Mouse (Mus musculus) stomach, postnatal 0 days (tissue): Measurements from ENCODE around the gene Nprl3. TPM values are rescaled to one million over a fixed set of nuclear protein-coding genes. Genes with fewer than 3 reads are reported as not detected.

ENCODE experiments used
- ATAC-seq: fragments of 200-750 bp; cut with Nextera tagmentation; 2 replicates; pipeline ENCODE4 v1.8.0; 2017; ENCODE audit not compliant: low FRiP score, low TSS enrichment
- DNase-seq: peaks from one replicate; pipeline ENCODE4 v3.0.0-alpha.2; 2016; ENCODE audit warnings: low spot score
- H3K27ac ChIP-seq: fragments of 300-500 bp; sonication (generic); replicated peaks from 2 replicates; pipeline ENCODE4 v1.5.1; 2014; ENCODE audit warnings: mild to moderate bottlenecking, control low read depth
- H3K27me3 ChIP-seq: fragments of 300-500 bp; sonication (generic); 2 replicates; pipeline ENCODE4 v1.6.1; 2014; ENCODE audit warnings: low read length; ENCODE audit not compliant: control insufficient read depth, insufficient read depth
- H3K36me3 ChIP-seq: fragments of 300-500 bp; sonication (generic); 2 replicates; pipeline ENCODE4 v1.6.1; 2014; ENCODE audit warnings: low read length, mixed read lengths; ENCODE audit not compliant: control insufficient read depth, insufficient read depth
- H3K4me1 ChIP-seq: fragments of 300-500 bp; sonication (generic); replicated peaks from 2 replicates; pipeline ENCODE4 v1.6.1; 2014; ENCODE audit warnings: antibody characterized with exemption; ENCODE audit not compliant: control insufficient read depth, insufficient read depth
- H3K4me2 ChIP-seq: fragments of 300-500 bp; sonication (generic); replicated peaks from 2 replicates; pipeline ENCODE4 v1.6.1; 2014; ENCODE audit warnings: low read depth, mild to moderate bottlenecking, control low read depth, moderate library complexity
- H3K4me3 ChIP-seq: fragments of 300-500 bp; sonication (generic); 2 replicates; pipeline ENCODE4 v1.5.1; 2014; ENCODE audit warnings: low read depth, low read length, control low read depth
- H3K9ac ChIP-seq: fragments of 300-500 bp; sonication (generic); 2 replicates; pipeline ENCODE4 v1.6.1; 2014; ENCODE audit warnings: mild to moderate bottlenecking, low read length, control low read depth, mixed read lengths
- H3K9me3 ChIP-seq: fragments of 300-500 bp; sonication (generic); 2 replicates; pipeline ENCODE4 v1.6.1; 2016; ENCODE audit warnings: low read length; ENCODE audit not compliant: control insufficient read depth
- CTCF ChIP-seq: IDR thresholded peaks from 2 replicates; pipeline ENCODE4 v1.5.1; 2016; ENCODE audit warnings: antibody characterized with exemption, low read depth, mild to moderate bottlenecking, moderate library complexity
- EP300 ChIP-seq: optimal IDR thresholded peaks from 2 replicates; pipeline ENCODE3; 2016; ENCODE audit warnings: antibody characterized with exemption
- WGBS: fragments of 180-500 bp; shearing (Covaris S2); extraction: QIAGEN DNeasy Blood & Tissue Kit; methylation state at CpG from one replicate; pipeline ENCODE4 v1.1.7; 2014; 5-methylcytosine and 5-hydroxymethylcytosine counted together
- polyA plus RNA-seq: library from polyadenylated mRNA; unstranded; fragments of >200 nt; fragmentation: Nextera tagmentation; extraction: Ambion mirVana; gene quantifications from 2 replicates; pipeline ENCODE4 v1.2.1, GENCODE M21; 2015

The Nprl3 gene
- polyA plus RNA-seq, 1 experiment from 2014 or later: 28.2 TPM

GRCm38 (mm10) chr11:32268952-32269351 lies 1.4 kb upstream of the Nprl3 start:
- H3K27me3 ChIP-seq: no peaks in the 10 kb centered on the region
- H3K36me3 ChIP-seq: no peaks in the 10 kb centered on the region
- ATAC-seq (no peak), DNase-seq (no peak)
- no peak overlapping the region for H3K9ac ChIP-seq
- no peak overlapping the region for H3K27ac ChIP-seq
- H3K9me3 ChIP-seq: no peaks in the 10 kb centered on the region
- WGBS: 77% methylated on average over 5 of the region's 5 CpGs
- no peak for TF ChIP-seq CTCF
- TF ChIP-seq EP300: no peak
- H3K4me1 ChIP-seq: peaks cover 3% of the 10 kb centered on the region; the same call in 1 of the 2 replicates
- no peak overlapping the region for H3K4me3 ChIP-seq
- H3K4me2 ChIP-seq: no peak overlapping the region

- WGBS: 28% methylated on average over 5 of the region's 5 CpGs
- ATAC-seq (0 out of 2 replicates have a peak, but pooled peaks have one; percentile 24), DNase-seq (no peak)
- Histone ChIP-seq H3K36me3 (no peaks in the 10 kb centered on the region), H3K4me1 (peaks cover 3% of the 10 kb centered on the region; the same call in 1 of the 2 replicates), H3K27me3 (no peaks in the 10 kb centered on the region), H3K27ac (peak overlapping the region; percentile 95), H3K4me3 (peak overlapping the region; percentile 81), H3K4me2 (peak overlapping the region; percentile 74), H3K9me3 (no peaks in the 10 kb centered on the region), H3K9ac (peak overlapping the region; percentile 95)
- no peak for TF ChIP-seq CTCF
Measured at GRCm38 (mm10) chr11:32267964-32268363, 457 bp upstream of the Nprl3 start.

- ATAC-seq: no peak
- WGBS: 13% methylated on average over 6 of the region's 6 CpGs
- Histone ChIP-seq H3K4me3 (peak overlapping the region; percentile 81), H3K27ac (peak overlapping the region; percentile 95), H3K36me3 (no peaks in the 10 kb centered on the region), H3K4me1 (peaks cover 3% of the 10 kb centered on the region; the same call in 1 of the 2 replicates), H3K9me3 (no peaks in the 10 kb centered on the region), H3K9ac (peak overlapping the region; percentile 95), H3K4me2 (peak overlapping the region; percentile 74), H3K27me3 (no peaks in the 10 kb centered on the region)
- DNase-seq: no peak
- TF ChIP-seq CTCF (no peak), EP300 (no peak)
Measured at GRCm38 (mm10) chr11:32266776-32267175, 731 bp downstream of the Nprl3 start.

- Histone ChIP-seq H3K4me3 (no peak overlapping the region), H3K36me3 (no peaks in the 10 kb centered on the region), H3K9ac (no peak overlapping the region), H3K9me3 (no peaks in the 10 kb centered on the region), H3K4me2 (no peak overlapping the region), H3K27me3 (no peaks in the 10 kb centered on the region), H3K27ac (no peak overlapping the region), H3K4me1 (peaks cover 3% of the 10 kb centered on the region; the same call in 1 of the 2 replicates)
- TF ChIP-seq EP300 (no peak), CTCF (no peak)
- WGBS: 88% methylated on average over 6 of the region's 6 CpGs
- DNase-seq (no peak), ATAC-seq (no peak)
Measured at GRCm38 (mm10) chr11:32266194-32266593, 1.3 kb downstream of the Nprl3 start.

DNA sequence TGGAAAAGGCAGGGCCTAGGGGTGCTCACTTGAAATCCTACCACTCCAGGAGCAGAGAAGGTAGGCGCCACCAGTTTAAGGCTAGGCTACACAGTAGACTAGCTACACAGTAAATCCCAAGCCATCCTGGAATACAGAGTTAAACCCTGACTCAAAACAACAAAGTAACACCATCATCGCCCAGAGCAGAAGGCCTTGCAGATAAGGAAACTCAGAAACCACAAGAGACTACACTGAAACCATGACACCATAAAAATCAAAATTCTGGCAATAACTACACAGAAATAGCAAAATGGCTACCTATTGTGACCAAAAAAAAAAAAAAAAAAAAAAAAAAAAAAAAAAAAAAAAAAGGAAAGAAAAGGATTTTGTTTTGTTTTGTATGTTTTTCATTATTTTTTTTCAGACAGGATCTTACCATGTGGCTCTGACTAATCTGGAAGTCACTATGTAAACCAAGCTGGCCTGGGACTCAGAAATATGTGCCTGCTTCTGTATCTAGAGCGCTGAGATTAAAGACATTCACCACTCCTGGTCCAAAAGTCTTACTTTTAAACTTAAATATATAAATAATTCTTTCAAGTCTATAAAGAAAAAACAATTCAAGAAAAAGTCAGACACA lies 2.3 kb downstream of the Nprl3 start:
- Histone ChIP-seq H3K27ac (no peak overlapping the region), H3K9ac (no peak overlapping the region), H3K4me1 (peaks cover 3% of the 10 kb centered on the region; the same call in 1 of the 2 replicates), H3K4me3 (no peak overlapping the region), H3K4me2 (no peak overlapping the region), H3K9me3 (no peaks in the 10 kb centered on the region), H3K36me3 (0 out of 2 replicates have a peak, but pooled peaks cover 1% of the 10 kb centered on the region), H3K27me3 (no peaks in the 10 kb centered on the region)
- DNase-seq (no peak), ATAC-seq (no peak)
- TF ChIP-seq EP300 (no peak), CTCF (no peak)
- 91% methylated on average over 3 of the region's 3 CpGs for WGBS

DNA sequence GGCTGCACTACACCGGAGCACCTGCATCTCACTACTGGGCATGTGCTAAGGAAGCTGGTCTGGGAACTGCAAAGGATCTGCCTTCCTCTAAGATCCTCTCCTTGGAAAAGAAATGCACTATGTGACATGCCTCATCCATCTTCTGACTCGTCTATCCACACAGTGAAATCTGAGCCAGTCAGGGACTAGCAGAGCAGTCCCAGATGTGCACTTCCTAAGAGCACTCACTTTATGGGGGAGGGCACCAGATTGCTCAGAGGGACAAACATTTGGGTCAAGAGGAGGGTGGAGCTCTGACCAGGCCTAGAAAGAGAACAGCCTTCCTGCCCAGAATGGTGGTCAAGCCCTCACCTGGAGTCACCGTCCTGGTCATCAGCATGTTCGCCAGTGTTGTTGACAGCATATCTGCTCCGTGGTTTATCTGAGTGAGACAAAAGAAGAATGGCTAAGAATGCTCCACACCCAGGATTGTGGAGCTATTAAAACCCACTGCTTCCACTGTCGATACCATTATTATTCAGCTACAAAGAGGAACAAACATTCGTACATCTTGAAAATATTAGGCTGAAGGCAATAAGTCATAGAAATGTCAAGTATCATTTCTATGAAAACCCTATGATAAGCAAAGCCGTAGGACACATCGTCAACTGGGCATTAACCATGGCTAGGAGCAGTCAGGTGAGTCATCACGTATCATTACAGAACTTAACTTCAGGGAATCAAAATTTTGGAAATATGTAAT lies 4.7 kb downstream of the Nprl3 start:
- no peak for TF ChIP-seq EP300
- no peak for TF ChIP-seq CTCF
- Histone ChIP-seq H3K27me3 (no peaks in the 10 kb centered on the region), H3K9me3 (no peaks in the 10 kb centered on the region), H3K27ac (no peak overlapping the region), H3K36me3 (0 out of 2 replicates have a peak, but pooled peaks cover 2% of the 10 kb centered on the region), H3K4me2 (no peak overlapping the region), H3K9ac (no peak overlapping the region), H3K4me1 (peaks cover under 1% of the 10 kb centered on the region; the same call in 1 of the 2 replicates), H3K4me3 (no peak overlapping the region)
- DNase-seq: no peak
- no peak for ATAC-seq
- 55% methylated on average over 10 of the region's 10 CpGs for WGBS
